Mouse (Mus musculus) lung, postnatal 0 days (tissue): ENCODE data around the gene Tbc1d22a. TPM values are rescaled to one million over a fixed set of nuclear protein-coding genes. Genes with fewer than 3 reads are reported as not detected.

Source experiments
- ATAC-seq: fragments of 200-750 bp; cut with Nextera tagmentation; 2 replicates; pipeline ENCODE4 v1.8.0; 2017; ENCODE audit warnings: moderate library complexity
- DNase-seq: peaks from one replicate; pipeline ENCODE4 v3.0.0-alpha.2; 2016; ENCODE audit warnings: low spot score
- H3K27ac ChIP-seq: fragments of 300-500 bp; sonication (generic); 2 replicates; pipeline ENCODE4 v1.5.1; 2014; ENCODE audit warnings: antibody characterized with exemption, mild to moderate bottlenecking, low read length, mixed read lengths
- H3K27me3 ChIP-seq: fragments of 300-500 bp; sonication (generic); replicated peaks from 2 replicates; pipeline ENCODE4 v1.6.1; 2014; ENCODE audit warnings: low read length, mixed read lengths; ENCODE audit not compliant: insufficient read depth
- H3K36me3 ChIP-seq: fragments of 300-500 bp; sonication (generic); 2 replicates; pipeline ENCODE4 v1.6.1; 2014; ENCODE audit warnings: low read length, mixed read lengths; ENCODE audit not compliant: insufficient read depth
- H3K4me1 ChIP-seq: fragments of 300-500 bp; sonication (generic); 2 replicates; pipeline ENCODE4 v1.6.1; 2014; ENCODE audit warnings: antibody characterized with exemption, low read depth, low read length, mixed read lengths; ENCODE audit not compliant: insufficient read depth
- H3K4me2 ChIP-seq: fragments of 300-500 bp; sonication (generic); replicated peaks from 2 replicates; pipeline ENCODE4 v1.6.1; 2014; ENCODE audit warnings: low read depth, mild to moderate bottlenecking, low read length, moderate library complexity, mixed read lengths
- H3K4me3 ChIP-seq: fragments of 300-500 bp; sonication (generic); 2 replicates; pipeline ENCODE4 v1.5.1; 2014; ENCODE audit warnings: low read depth, low read length
- H3K9ac ChIP-seq: fragments of 300-500 bp; sonication (generic); replicated peaks from 2 replicates; pipeline ENCODE4 v1.6.1; 2014; ENCODE audit warnings: low read depth, mild to moderate bottlenecking
- H3K9me3 ChIP-seq: fragments of 300-500 bp; sonication (generic); 2 replicates; pipeline ENCODE4 v1.6.1; 2016; ENCODE audit warnings: low read length, mixed read lengths
- CTCF ChIP-seq: IDR thresholded peaks from 2 replicates; pipeline ENCODE4 v1.5.1; 2016; ENCODE audit warnings: antibody characterized with exemption, mild to moderate bottlenecking
- EP300 ChIP-seq: IDR thresholded peaks from 2 replicates; pipeline ENCODE4 v1.6.1; 2016; ENCODE audit warnings: antibody characterized with exemption, mild to moderate bottlenecking, control low read depth
- WGBS: fragments of 180-500 bp; shearing (Covaris S2); extraction: QIAGEN DNeasy Blood & Tissue Kit; methylation state at CpG from one replicate; pipeline ENCODE4 v1.1.7; 2014; 5-methylcytosine and 5-hydroxymethylcytosine counted together
- polyA plus RNA-seq: library from polyadenylated mRNA; unstranded; fragments of >200 nt; fragmentation: Nextera tagmentation; extraction: Ambion mirVana; gene quantifications from 2 replicates; pipeline ENCODE4 v1.2.1, GENCODE M21; 2015

The Tbc1d22a gene
- polyA plus RNA-seq, 1 experiment from 2014 or later = 13.1 TPM

DNA sequence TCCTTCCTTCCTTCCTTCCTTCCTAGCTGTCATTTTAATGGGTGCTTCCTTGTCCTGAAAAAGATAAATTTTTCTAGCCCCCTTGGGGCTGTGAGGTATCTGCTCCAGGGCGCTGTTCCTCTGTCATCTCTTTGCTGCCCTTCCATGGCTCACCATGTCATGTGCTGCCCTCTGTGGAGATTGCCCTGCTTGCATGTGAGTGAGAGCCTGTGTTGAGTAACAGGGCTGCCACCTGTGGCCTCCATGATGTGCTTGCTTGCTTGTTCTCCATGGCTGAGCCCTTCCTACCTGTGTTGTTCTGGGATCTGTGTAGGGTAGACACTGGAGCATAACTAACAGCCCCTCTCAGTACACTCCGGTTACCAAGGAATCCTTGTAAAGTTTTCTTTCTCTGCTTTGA lies 12.7 kb downstream of the Tbc1d22a start:
- ATAC-seq = no peak
- Histone ChIP-seq H3K27ac (no peak overlapping the region), H3K9me3 (no peaks in the 10 kb centered on the region), H3K9ac (no peak overlapping the region), H3K4me2 (no peak overlapping the region), H3K4me3 (no peak overlapping the region), H3K27me3 (no peaks in the 10 kb centered on the region), H3K4me1 (peaks cover 6% of the 10 kb centered on the region; the same call in 1 of the 2 replicates), H3K36me3 (no peaks in the 10 kb centered on the region)
- DNase-seq = no peak
- TF ChIP-seq EP300 (no peak), CTCF (peak; percentile 18; the same call in 1 of the 2 replicates)
- WGBS = 87% methylated on average over 2 of the region's 2 CpGs

DNA sequence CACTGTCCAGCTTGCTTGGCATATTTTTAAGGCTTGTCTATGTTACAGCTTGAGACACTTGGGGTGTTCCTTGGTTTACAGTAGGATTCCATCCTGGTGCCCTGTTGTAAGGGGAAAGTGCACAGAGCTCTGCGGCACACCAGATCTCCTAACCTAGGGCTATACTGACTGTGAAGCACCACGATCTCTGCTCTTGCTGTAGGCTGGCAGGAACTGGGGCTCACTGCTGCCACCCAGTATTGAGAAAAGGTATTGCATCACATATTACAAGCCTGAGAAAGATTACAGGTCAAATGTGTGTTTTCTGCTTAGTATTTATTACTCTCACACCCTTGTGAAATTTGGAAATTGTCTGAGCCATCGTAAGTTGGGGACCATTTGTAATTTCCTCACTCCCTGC lies 13.9 kb downstream of the Tbc1d22a start:
- no peak overlapping the region for H3K4me2 ChIP-seq
- no peak overlapping the region for H3K9ac ChIP-seq
- WGBS = 36% methylated on average over 3 of the region's 3 CpGs
- no peak overlapping the region for H3K27ac ChIP-seq
- no peaks in the 10 kb centered on the region for H3K36me3 ChIP-seq
- H3K9me3 ChIP-seq = no peaks in the 10 kb centered on the region
- no peaks in the 10 kb centered on the region for H3K27me3 ChIP-seq
- H3K4me1 ChIP-seq = peaks cover 6% of the 10 kb centered on the region; the same call in 1 of the 2 replicates
- TF ChIP-seq CTCF (peak; percentile 87), EP300 (no peak)
- H3K4me3 ChIP-seq = no peak overlapping the region
- ATAC-seq (peak; percentile 48; the same call in 1 of the 2 replicates), DNase-seq (peak; percentile 70)

DNA sequence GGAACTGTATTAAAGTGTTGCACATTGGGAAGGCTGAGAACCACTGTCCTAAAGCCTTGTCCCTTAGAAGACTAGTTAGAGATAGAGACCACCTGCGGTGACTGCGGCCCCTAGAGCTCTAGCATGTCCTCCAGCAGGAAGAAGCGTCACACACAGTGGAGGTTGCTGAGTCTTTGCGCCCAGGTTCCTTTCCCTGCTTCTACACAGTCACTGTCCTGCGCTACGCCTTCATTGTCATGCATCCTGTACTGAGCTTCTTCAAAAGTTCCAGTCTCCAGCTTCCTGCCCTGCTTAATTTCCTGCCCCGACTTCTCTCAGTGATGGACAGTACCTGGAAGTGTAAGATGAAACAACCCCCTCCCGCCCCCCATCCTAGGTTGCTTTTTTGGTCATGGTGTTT lies 14.8 kb downstream of the Tbc1d22a start:
- 79% methylated on average over 8 of the region's 8 CpGs for WGBS
- no peak overlapping the region for H3K4me3 ChIP-seq

DNA sequence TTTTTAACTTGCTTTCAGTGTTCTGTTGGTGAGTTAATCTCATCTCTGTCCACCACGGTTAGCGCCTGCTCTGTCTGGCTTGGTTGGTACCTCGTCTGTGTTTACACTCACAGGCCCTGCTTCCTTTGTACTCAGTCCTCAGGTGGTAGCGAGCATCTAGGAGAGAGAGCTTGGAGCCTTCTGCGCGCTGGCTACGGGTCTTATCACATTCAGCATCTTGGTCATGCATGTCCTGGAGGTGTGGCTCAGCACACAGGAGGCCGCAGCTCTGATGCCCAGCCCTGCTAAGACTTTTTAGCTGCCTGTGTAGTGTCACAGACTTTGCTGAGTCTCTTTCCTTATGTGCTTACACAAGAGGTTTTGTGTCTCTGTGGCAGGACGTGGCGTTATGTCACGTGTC lies 15.4 kb downstream of the Tbc1d22a start:
- TF ChIP-seq CTCF = no peak
- no peak for TF ChIP-seq EP300
- no peak for DNase-seq
- H3K9ac ChIP-seq = no peak overlapping the region
- H3K4me1 ChIP-seq = peaks cover 6% of the 10 kb centered on the region; the same call in 1 of the 2 replicates
- no peaks in the 10 kb centered on the region for H3K9me3 ChIP-seq
- no peak overlapping the region for H3K4me3 ChIP-seq
- H3K27ac ChIP-seq = no peak overlapping the region
- 61% methylated on average over 11 of the region's 11 CpGs for WGBS
- H3K36me3 ChIP-seq = no peaks in the 10 kb centered on the region
- no peaks in the 10 kb centered on the region for H3K27me3 ChIP-seq
- H3K4me2 ChIP-seq = no peak overlapping the region
- ATAC-seq = no peak

More for the DNA sequence above, 14.8 kb downstream of the Tbc1d22a start:
- no peak overlapping the region for H3K27ac ChIP-seq
- no peak for TF ChIP-seq CTCF
- no peak for TF ChIP-seq EP300
- no peaks in the 10 kb centered on the region for H3K27me3 ChIP-seq
- no peaks in the 10 kb centered on the region for H3K36me3 ChIP-seq
- no peaks in the 10 kb centered on the region for H3K9me3 ChIP-seq
- H3K4me2 ChIP-seq = no peak overlapping the region
- no peak for DNase-seq
- peak; percentile 57 for ATAC-seq
- no peak overlapping the region for H3K9ac ChIP-seq
- peaks cover 6% of the 10 kb centered on the region; the same call in 1 of the 2 replicates for H3K4me1 ChIP-seq

DNA sequence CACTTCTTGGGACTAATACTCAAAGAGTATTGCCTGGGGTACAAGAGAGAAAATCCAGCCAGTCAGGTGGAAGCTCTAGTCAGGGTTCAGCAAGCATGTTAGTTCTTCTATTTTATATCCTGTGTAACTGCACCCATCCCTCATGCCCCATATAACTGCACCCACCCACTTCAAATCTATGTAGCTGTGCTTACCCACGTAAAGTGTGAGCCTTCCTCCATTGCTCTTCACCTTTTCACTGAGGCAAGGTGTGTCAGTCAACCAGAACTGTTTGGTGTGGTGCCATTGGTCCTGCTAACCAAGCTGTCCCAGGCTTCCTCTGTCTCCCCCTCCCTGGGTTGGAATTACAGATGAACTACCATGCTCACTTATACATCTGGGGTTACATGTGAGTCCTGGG lies 16.9 kb downstream of the Tbc1d22a start:
- Histone ChIP-seq H3K9ac (no peak overlapping the region), H3K4me2 (no peak overlapping the region), H3K9me3 (no peaks in the 10 kb centered on the region), H3K27ac (no peak overlapping the region), H3K27me3 (no peaks in the 10 kb centered on the region), H3K36me3 (no peaks in the 10 kb centered on the region), H3K4me1 (peaks cover 6% of the 10 kb centered on the region; the same call in 1 of the 2 replicates), H3K4me3 (no peak overlapping the region)
- DNase-seq = no peak
- ATAC-seq = no peak
- 83% methylated on average over 1 of the region's 1 CpGs for WGBS
- TF ChIP-seq EP300 (no peak), CTCF (no peak)

DNA sequence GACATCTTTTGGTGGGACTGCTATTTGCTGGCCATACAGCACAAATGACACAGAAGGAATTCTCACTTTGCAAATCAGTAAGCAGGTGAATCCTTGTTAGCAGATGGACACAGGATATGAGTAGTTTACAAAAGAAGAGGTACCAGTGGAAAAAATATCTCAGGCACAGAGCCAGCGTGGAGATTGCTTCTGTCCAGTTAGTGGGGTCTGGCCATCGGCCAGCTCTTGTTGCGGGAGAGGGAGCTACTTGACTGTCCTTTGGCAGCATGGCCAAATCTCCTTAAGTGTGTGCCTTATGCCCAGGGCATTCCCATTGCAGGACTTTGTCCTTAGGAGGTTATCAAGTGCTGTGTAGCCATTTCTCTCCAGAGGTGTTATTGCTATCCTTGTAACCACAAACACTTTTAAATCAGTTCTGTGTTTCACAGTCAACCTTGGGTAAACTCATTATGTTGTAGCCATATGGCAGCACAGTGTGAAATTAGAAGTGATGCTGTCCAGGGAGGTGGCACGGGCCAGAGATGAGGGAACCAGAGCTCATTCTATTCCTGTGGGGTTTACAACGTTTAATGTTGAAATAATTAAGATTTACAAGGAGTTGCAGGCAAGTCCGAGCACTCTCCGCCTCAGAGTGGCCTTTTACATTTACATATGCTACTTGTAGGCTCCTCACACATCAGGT lies 17.7 kb downstream of the Tbc1d22a start:
- Histone ChIP-seq H3K4me1 (peaks cover 6% of the 10 kb centered on the region; the same call in 1 of the 2 replicates), H3K27ac (no peak overlapping the region), H3K36me3 (no peaks in the 10 kb centered on the region), H3K4me3 (no peak overlapping the region), H3K9me3 (no peaks in the 10 kb centered on the region), H3K27me3 (no peaks in the 10 kb centered on the region), H3K9ac (no peak overlapping the region), H3K4me2 (no peak overlapping the region)
- no peak for ATAC-seq
- 35% methylated on average over 7 of the region's 7 CpGs for WGBS
- TF ChIP-seq EP300 = no peak
- DNase-seq = peak; percentile 25
